Mouse (Mus musculus) liver, adult 2 months (tissue): ENCODE measurements at regions not wholly inside any gene's neighbourhood (a gene's known extent, or its start where the extent isn't known, plus 50 kb on each side); places are given as distances from the start of the nearest gene placed in this dataset.
"Not testable (repeated sequence)": the region's sequence is repeated elsewhere in the genome, so short reads cannot be mapped to it uniquely, and the experiment has no call there.

Experiments
- DNase-seq: peaks from one replicate; pipeline ENCODE4 v3.0.0-alpha.2; 2011; ENCODE audit warnings: low read depth, low spot score; ENCODE audit errors: extremely low read depth
- H3K27ac ChIP-seq: fragments of 200-500 bp; replicated peaks from 2 replicates; pipeline ENCODE4 v1.5.1; 2012; ENCODE audit warnings: low read depth, mild to moderate bottlenecking, control low read depth, inconsistent platforms, low read length; ENCODE audit not compliant: insufficient read depth
- H3K27me3 ChIP-seq: fragments of 200-500 bp; 2 replicates; pipeline ENCODE4 v1.6.1; 2012; ENCODE audit warnings: mild to moderate bottlenecking, moderate library complexity, low read length, inconsistent platforms; ENCODE audit not compliant: control insufficient read depth, insufficient read depth
- H3K36me3 ChIP-seq: fragments of 200-500 bp; 2 replicates; pipeline ENCODE4 v1.6.1; 2012; ENCODE audit warnings: low read length, inconsistent platforms; ENCODE audit not compliant: control insufficient read depth, insufficient read depth
- H3K4me1 ChIP-seq: fragments of 200-500 bp; 2 replicates; pipeline ENCODE4 v1.6.1; 2011; ENCODE audit warnings: low read length; ENCODE audit not compliant: control insufficient read depth, insufficient read depth
- H3K4me3 ChIP-seq: fragments of 200-500 bp; 2 replicates; pipeline ENCODE4 v1.5.1; 2011; ENCODE audit warnings: low read depth, mild to moderate bottlenecking, control low read depth, low read length, moderate library complexity; ENCODE audit not compliant: insufficient read depth
- H3K79me2 ChIP-seq: fragments of 200-500 bp; 2 replicates; pipeline ENCODE4 v1.6.1; 2012; ENCODE audit warnings: inconsistent platforms, mild to moderate bottlenecking, low read length, moderate library complexity; ENCODE audit not compliant: control insufficient read depth, insufficient read depth
- H3K9ac ChIP-seq: fragments of 200-500 bp; 2 replicates; pipeline ENCODE4 v1.6.1; 2012; ENCODE audit warnings: low read depth, mild to moderate bottlenecking, control low read depth, inconsistent platforms, low read length
- CTCF ChIP-seq: fragments of 200-500 bp; IDR thresholded peaks from 2 replicates; pipeline ENCODE4 v1.5.1; 2011; ENCODE audit warnings: low read depth, low read length, control low read depth
- POLR2A ChIP-seq: fragments of 200-500 bp; IDR thresholded peaks from 2 replicates; pipeline ENCODE4 v1.6.1; 2011; ENCODE audit warnings: low read length, control low read depth; ENCODE audit not compliant: insufficient read depth; ENCODE audit errors: extremely low read depth
- WGBS: fragments of 180-500 bp; shearing (Covaris S2); methylation state at CpG from one replicate; pipeline ENCODE4 v1.1.7; 2018; 5-methylcytosine and 5-hydroxymethylcytosine counted together

DNA sequence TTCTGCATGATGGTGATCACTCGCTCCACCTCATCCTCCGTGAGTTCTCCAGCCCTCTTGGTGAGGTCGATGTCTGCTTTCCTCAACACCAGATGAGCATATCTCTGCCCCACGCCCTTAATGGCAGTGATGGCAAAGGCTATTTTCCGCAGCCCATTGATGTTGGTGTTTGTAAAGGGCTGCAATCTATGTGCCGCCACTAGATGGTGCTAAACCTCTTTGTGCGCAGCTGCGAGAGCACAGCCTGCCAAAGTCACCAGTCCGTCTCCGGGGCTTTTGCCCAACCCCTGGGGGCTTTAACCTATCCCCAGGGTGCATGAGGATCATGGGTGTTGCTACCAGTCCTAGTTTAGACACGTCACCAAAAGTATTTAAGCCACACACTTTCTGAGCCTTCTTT lies 140.9 kb upstream of the Cts3 start:
- not testable (repeated sequence) for H3K79me2 ChIP-seq, H3K27me3 ChIP-seq, H3K36me3 ChIP-seq, H3K9ac ChIP-seq, H3K4me1 ChIP-seq, H3K4me3 ChIP-seq, H3K27ac ChIP-seq, DNase-seq
- WGBS = 15% methylated on average over 11 of the region's 11 CpGs
- TF ChIP-seq CTCF = peak; percentile 54

DNA sequence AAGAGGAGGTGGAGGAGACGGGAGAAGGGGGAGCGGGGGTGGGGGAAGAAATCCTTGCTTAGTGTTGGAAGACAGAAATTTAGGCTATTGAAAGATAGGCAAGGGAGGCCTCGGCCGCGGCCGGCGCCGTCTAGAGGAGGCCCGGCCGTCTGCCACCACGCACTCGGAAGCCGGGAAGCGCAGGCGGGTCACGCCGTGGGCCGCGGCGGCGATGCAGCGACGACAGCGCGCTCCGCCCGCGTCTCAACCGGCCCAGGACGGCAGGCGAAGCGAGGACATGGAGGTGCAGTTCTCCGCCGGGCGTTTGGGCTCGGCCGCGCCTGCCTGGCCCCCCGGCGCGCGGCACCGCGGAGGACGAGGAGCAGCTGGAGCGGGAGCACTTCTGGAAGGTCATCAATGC lies 95.8 kb upstream of the Cts3 start:
- TF ChIP-seq CTCF (no peak), POLR2A (no peak)
- H3K27ac ChIP-seq = no peak overlapping the region
- no peak overlapping the region for H3K4me3 ChIP-seq
- H3K4me1 ChIP-seq = no peaks in the 10 kb centered on the region
- WGBS = 10% methylated on average over 45 of the region's 46 CpGs
- peaks cover 3% of the 10 kb centered on the region; the same call in 1 of the 2 replicates for H3K27me3 ChIP-seq
- DNase-seq = no peak
- no peaks in the 10 kb centered on the region for H3K79me2 ChIP-seq
- H3K9ac ChIP-seq = no peak overlapping the region
- no peaks in the 10 kb centered on the region for H3K36me3 ChIP-seq
